Mouse (Mus musculus): ENCODE measurements around the gene Rps3.
"Not testable (repeated sequence)": the region's sequence is repeated elsewhere in the genome, so short reads cannot be mapped to it uniquely, and the experiment has no call there.

The Rps3 gene

DNA sequence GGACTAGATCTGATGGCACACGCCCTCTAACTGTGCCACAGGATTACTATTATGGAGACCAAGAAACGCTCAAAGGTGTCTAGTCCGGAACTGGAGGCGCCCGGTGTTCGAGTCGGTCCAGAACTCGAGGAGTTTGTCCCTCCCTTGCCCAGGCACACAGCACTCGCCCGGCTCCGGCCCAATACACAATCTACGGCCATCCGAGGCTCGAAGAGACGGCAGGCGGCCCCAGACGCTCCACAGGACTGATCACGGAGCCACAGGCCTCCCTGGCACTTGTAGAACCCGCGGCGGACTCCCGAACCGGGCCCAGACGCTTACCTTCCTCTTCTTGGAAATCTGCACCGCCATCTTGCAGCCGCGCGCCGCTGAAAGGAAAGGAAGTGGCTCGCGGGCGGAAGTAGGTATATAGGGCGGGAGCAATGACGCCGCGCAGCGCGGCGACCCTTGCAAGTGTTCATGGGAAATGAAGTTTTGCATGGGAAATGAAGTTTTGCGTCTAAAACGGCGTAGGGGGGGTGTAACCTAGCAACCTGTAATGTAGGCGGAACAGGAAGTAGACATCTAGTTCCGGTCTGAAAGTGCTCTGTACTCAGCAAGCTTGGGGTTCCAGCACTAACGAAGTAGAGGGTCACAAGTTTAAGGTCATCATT lies at the start of gene Rps3:
Gene Rps3 (minus strand): TSS at position 468 of the 653 bp plus-strand sequence.
- peak; percentile 98 for DNase-seq

DNA sequence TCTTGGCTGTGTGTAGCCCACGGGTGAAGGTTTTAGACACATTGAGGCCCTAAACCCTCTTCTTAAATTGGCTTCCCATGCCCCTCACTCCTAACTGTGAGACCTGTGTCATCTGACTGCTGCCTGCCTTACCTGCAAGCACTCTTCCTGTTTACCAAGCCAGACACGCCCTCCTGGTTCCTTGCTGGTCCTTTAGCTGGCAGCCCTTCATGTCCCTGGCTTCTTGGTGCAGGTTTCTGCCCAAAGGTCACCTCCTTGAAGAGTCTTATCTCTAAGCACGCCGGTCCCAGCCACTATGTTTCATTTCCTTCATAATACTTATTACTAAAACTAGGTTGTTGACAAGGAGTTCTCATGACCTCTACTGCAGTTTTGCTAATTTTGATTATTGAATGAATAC lies 49.0 kb upstream of the Rps3 start:
- no peak for DNase-seq

DNA sequence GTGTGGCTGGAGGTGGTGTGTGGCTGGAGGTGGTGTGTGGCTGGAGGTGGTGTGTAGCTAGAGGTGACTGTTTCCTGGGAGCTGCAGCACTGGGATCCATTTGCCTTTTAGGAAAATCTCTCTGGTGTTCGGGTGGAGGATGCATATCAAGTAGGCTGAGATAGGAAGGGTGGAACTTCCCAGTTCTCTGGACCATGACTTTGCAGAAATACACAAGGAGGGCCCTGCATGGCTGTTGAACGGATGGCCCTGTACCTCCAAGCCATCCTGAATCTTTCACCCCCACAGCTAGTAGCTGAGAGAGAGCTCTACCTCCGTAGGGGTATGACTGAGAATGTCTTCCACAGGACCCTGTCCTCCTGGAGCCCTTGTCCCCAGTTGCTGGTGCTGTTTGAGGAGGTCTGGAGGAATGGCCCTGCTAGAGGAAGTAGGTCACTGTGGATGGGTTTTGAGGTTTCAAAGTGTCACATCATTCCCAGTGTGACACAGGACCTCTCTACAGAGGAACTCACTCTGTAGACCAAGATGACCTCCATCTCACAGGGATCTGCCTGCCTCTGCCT lies 48.0 kb upstream of the Rps3 start:
- DNase-seq: no peak

DNA sequence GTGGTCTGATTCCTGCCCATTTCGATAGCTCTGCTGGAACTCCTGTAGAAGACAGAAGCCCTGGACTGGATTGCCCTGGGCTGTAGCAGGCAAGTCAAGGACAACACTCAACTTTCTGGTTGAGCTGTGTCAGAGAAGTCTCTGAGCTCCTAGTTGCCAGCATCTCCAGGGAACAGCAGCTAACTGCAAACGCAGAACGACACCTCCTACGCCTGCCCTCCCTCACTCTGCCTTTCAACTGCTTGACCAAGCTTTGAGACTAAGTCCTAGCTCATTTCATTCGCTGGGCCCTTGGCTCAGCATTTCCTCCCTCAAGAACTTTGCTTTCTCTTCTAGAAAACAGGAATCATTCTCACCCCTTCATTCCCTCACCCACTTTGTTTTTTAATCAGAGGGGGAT lies 45.9 kb upstream of the Rps3 start:
- no peak for DNase-seq

DNA sequence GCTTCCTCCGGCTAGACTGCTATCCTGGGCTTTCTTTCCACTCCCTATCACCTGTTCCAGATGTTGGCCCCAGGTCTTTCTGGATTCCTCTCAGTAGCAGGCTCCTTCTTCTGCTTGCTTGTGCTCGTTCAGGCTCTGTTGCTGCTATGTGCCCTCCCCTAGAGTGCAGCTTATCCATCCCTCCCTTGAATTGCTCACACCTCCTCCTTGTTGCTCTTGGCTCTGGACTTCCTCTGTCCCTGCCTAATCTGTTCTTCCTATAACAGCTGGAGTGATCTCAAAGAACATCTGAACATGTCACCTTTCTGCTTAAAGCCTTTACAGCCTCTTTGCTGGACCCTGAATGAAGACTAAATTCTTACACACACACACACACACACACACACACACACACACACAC lies 45.0 kb upstream of the Rps3 start:
- DNase-seq: no peak

DNA sequence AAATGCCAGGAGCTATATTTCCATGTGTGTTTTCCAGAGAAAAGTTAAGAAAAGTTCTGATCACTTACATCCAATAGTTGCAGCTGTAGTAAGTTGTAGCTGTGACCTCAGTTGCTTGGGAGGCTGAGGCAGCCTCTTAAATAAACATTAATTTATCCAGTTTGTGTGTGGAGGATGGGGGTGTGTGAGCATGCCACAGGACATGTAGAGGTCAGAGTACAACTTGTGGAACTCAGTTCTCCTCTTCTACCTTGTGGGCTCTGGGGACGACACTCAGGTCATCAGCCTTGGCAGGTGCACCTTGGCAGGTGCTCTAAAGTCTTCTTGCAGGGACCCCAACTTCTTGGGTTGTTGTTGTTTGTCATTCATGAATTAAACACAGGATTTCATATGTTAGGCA lies 40.3 kb upstream of the Rps3 start:
- peak; percentile 60 for DNase-seq

DNA sequence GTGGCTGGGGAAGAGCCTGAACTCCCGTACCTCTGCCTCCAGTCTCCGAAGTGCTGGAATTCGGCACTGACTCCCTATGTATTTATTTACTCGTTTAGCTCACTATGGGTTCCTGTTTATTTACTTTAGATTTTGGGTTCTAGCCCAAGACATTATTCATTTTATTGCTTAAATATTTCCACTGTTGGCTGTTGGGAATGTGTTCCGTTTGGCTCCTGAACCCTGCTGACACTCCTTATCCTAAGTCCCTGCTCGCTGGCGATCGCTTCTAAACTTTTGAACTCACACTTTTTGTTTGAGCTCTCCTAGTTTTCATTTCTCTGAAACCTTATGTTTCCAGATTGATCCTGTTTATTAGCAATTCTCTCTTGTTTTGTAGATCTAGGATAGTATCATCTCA lies 39.6 kb upstream of the Rps3 start:
- no peak for DNase-seq

DNA sequence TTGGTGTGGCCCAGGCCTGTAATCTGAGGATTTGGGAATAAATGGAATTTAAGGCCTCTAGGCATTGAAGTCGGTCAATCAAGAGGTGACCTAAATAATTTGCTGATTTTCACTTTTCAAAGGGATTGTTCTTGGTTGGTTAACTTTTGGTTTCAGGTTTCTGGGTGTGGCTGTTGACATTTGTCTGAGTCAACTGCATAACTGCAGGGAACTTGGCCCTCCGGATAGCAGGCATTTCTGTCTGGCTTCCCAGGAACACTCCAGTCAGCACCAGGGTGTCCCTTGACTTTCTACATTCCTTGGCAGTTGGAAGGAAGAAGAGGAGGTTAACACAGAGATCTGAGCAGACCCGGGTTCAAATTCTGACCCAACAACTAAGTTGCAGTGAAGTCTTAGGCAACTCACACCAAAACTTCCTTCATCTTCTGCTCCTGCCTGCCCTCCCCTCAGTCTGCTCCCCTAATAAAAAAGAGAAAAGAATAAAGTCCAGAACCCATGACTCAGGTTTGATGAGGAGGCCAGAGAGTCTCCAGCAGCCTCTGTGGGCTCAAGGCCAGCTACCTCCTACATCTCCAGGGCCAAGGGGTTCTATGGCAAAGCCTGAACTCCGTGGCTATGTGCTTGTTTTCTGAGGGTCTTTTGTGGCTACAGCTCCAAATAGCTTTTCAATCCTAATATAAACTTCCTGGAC lies 35.6 kb upstream of the Rps3 start:
- DNase-seq: peak; percentile 38

DNA sequence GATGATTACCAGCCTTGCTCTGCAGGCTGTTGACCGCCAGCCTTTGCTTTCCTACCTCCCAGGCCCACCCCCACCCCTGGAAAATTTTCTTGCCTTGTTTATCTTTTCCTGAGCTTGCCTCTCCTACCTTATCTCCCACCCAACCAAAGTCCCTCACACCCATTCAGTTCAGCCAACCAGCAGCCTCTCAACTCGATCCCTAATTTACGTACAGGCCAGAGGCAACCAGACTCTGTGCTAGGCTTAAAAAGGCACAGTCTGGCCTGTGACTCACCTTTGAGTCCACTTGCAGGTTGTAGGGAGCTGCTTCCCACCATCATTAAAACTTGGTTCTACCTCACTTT lies 33.2 kb upstream of the Rps3 start:
- DNase-seq: no peak

DNA sequence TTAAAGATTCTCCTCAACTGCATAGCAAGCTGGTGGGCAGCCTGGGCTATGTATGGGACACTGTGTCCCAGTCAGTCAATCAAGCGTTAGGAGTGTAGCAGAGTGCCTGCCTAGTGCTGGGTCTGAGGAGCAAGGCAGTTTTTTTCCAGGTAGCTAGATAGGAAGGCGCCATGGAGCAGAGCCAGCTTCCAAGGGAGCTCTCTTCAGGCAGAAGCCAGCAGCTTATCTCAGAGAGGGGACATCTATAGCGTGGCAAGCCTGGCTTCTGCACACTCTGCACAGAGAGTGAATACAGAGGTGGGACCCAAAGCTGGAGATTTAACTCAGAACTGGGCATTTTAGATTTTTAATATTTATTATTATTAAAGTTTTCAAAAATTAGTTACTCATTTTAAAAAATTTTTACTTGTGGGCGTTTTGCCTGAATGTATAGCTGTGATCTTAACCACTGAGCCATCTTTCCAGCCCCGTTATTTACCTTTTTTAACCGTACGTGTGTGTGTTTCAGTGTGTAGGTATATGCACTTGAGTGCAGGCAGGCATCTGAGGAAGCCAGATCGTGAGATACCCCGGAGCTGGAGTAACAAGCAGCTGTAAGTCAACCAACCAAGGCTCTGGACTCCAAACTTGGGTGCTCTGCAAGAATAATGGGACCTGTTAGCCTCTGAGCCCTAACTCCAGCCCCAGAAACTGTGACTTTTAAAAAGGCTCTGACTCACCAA lies 32.7 kb upstream of the Rps3 start:
- no peak for DNase-seq

DNA sequence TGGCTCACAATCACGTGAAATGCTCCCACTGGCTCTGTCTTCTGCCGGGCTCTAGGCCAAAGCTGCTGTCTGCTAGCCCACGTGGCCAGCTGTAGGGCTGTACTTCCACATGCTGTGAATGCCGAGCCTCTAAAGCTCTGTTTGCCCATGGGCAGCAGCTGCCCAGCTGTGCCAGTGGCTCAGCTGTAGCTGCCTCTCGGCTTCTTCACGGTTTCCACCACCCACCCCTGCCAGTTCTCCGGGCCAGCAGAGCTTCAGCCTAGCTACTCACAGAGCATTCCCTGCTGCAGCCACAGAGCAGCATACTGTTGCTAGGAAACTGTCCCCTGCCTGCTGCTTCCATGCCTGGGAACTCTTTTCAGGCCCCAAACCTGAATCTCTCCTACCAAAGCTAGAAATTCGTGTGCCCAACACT lies 26.6 kb upstream of the Rps3 start:
- DNase-seq: peak; percentile 55

DNA sequence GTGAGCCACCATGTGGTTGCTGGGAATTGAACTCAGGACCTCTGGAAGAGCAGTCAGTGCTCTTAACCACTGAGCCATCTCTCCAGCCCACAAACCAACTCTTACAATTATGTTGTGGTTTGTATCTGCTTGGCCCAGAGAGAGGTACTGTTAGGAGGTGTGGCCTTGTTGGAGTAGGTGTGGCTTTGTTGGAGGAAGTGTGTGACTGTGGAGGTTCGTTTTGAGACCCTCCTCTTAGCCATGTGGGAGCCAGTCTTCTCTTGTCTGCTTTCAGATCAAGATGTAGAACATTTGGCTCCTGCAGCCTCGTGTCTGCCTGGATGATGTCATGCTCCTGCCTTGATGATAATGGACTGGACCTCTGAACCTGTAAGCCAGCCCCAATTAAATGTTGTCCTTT lies 24.6 kb upstream of the Rps3 start:
- not testable (repeated sequence) for DNase-seq

DNA sequence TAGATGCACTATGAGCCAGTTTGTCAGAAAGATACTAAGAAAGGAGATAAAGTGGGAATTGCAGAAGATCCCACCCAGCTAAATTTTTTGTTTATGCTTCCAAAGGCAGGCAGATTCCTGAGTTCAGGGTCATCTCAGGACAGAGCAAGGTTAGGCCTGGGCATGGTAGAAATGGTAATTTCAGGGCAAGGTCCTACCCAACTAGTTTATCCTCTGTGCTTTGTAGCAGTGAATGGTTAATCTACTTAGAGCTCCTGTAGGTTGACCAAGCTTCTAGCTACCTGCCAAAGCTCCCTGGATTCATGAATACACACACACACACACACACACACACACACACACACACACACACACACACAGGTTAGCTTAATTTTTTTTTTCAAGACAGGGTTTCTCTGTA lies 21.0 kb upstream of the Rps3 start:
- peak; percentile 58 for DNase-seq

DNA sequence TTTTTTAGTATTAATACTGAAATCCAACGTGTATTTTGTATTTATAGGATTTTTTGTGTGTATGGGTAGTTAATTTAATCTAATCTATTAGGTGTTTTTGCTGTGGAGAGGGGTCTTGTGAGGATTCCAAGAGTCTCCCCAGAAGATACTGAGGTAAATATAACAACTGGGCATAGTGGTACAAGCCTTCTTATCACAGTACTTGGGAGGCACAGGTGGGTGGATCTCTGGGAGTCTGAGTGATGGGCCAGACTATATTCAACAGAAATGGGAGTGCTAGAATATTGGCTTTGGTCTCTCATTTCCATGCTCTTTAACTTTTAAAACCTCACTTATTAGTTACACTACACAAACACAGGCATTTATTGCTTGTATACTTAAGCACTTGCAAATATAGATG lies 17.6 kb upstream of the Rps3 start:
- DNase-seq: no peak

DNA sequence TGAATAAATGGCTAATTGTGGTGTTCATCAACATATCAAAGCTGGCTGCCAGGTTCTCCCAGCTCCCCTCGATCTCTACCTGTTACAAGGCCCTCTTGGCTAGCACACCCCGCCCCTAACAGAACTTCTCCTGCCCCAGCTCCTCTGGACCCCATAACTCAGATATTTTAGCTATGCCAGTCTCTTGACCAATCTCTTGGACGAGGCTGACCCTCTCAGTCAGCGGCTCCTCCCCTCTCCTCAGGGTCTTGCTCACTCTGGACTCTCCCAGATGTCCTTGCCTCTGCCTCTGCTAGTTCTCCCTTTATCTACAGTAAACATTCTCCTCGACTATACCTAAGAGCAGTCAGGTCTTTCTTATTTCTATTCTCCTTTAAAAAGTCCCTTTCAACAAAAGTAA lies 17.1 kb upstream of the Rps3 start:
- DNase-seq: no peak

DNA sequence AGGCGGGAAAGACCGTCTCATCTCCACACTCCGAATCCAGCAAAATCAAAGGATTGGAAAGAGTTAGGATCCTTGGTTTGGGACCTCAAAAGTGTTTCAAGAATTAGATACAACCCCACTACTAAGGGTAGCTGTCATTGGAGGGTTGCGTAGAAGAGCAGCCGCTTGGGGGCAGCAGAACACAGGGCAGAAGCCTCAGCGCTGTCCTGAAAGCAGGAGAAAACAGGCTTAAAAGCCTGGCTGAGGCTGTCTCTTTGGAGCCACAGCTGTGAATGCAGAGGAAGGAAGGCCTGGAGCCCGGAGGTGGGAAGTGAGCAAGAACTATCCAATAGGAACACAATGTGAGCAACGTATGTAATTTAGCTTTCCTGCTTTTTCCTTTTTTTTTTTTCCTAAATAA lies 16.7 kb upstream of the Rps3 start:
- peak; percentile 84 for DNase-seq

DNA sequence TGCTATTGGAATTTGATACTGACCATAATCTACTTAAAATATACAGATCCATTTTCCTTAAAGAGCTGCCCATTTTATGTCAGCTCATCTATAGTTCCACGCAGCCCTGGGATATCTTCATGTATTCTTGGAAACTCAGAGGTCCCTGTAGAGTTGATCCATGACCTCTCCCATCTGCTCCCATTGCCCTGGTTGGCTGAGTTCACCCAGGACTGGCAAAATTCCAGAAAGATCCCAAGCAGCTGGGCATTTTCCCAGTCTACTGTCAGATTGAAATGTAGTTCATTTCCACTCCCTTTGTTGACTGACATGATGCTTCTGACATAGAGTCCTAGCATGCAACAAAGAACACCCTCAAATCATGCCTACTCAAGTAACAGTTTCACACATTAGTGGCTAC lies 15.6 kb upstream of the Rps3 start:
- no peak for DNase-seq

DNA sequence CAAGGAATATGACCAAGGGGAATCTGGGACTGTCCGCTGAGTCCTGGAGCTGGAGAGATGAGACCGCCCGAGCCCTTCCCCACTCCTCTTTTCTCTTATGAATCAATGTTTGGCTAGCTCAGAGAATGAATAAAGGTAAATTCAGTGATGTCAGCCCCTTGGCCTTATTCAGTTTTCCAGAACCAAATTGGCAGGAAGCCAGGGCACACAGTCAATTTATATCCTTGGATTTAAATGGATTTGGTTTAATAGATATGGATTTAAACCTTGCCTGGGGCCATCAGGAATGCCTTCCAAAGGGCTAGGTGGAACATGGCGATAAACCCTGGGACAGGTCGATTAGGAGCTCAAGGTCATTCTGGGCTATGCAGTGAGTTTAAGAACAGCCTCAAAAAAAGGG lies 6.2 kb upstream of the Rps3 start:
- no peak for DNase-seq

DNA sequence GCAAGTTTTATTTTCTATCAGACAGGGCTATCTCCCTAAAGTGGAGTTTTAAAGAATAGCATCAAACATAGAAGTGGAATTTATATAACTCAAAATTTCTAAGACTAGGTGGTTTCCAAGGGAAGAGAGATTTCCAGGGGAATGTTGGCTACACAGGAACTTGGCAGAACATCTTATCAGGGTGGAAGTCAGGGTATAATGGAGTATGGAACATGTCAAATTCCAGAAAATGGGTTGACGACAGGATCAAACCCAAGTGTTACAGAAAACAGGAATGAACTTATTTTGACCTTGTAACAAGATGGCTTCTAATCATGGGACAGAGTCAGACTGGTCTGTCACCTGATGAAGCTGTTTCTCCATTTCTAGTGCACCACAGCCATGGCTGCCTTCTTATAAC lies 1.1 kb upstream of the Rps3 start:
- DNase-seq: no peak

DNA sequence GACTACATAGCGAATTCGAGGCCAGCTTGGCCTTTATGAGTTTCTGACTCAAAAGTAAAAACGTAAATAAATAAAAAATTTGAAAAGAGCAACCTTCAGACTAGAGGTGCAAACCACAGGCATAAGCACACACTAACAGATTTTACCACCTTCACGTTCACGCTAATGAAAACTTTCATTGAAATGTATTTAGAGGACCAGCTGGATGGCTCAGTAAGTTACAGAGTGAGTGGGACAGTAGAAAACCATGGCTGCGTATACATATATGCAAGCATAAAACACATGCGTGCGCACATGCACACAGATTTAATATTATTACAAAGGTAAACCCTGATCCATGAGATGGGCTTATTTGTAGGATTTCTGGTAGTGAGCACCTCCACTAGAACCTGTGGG lies 384 bp upstream of the Rps3 start:
- no peak for DNase-seq

DNA sequence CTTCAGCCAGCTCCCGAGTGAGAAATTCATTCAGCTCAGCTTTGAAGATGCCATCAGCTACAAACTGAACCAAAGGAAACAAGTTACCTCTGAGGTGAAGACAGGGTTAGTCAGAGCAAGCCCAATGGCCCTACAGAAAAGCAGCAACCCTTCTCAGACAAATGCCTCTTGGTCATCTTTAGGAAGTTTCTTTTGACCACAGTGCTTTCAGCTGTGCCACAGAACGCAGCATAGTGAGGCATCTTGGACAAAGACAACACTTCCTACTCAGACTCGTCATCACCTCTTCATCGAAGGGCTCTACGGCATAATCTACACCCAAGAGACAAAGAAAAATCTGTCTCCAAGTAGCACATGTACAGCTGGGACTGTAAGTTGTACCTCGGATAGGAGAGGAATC lies 901 bp downstream of the Rps3 start:
- DNase-seq: no peak

DNA sequence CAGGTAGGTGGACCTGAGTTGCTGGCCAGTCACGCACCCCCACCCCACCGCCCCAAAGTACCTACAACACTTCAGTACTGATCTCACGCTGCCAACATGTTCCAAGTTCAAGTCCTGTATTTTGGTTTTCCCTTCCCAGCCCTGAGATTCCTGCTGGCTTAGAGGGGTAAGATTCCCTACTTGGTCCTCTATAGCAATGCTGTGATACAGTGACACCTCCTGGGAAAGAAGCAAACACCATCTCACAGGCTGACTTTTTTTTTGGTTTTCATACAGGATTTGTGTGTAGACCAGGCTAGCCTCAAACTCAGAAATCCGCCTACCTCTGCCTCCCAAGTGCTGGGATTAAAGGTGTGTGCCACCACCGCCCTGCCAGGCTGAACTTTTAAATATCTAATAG lies 6.3 kb downstream of the Rps3 start:
- DNase-seq: no peak

DNA sequence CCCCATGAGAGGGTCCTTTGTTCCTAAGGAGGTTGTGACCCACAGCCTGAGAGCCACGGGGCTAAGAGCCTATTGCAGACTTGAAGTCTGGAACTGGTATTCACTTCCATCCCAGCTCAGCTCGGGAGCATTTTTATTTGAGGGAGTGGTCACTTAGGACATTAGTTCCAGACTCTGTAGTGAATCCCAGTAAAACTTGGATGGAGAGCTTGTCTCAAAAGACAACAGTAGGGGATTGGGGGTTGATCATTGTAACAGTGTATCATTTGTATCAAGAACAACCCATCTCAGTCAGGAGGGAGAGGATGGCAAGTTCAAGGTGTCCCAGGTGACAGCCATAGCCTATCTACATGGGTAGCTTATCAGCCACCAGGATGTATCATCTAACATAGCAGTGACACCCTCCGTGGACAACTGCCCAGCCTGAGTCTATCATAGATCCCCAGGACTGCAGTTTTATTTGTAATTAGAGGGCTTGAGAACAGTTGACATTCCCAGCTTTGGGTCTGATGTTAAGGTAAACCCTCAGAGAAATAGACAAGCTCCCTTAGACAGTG lies 6.9 kb downstream of the Rps3 start:
- no peak for DNase-seq

DNA sequence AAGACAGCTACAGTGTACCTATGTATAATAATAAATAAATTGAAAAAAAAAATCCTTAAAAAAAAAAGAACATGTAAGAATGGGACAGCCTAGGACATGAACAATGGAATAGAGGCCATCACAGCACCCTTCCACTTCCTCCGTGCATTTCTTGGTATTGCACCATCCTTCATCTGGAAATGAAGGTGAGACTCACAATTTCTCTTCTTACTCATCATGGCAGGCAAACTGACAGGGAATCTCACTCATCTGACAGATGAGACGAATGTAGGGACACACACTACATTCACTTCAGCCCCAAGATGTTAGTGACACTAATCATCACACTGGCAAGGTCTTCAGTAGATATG lies 8.0 kb downstream of the Rps3 start:
- no peak for DNase-seq
